Mouse (Mus musculus) inflammation-experienced regulatory T-cells, adult 6 months (primary cell): ENCODE measurements around the gene Cox8b. TPM values are rescaled to one million over a fixed set of nuclear protein-coding genes. Genes with fewer than 3 reads are reported as not detected.
"Not testable (repeated sequence)": the region's sequence is repeated elsewhere in the genome, so short reads cannot be mapped to it uniquely, and the experiment has no call there.

Experiments
- ATAC-seq: one replicate; pipeline ENCODE4 v1.8.0; 2017
- polyA plus RNA-seq, 3 experiments: library from polyadenylated mRNA; unstranded; fragments of 100-300 nt; shearing (Covaris generic); gene quantifications; one replicate each; pipeline ENCODE4 v1.2.1; 2017

The Cox8b gene
- polyA plus RNA-seq, 3 experiments from 2014 or later, result not detected

GRCm38 (mm10) chr7:140912846-140913482 lies 12.7 kb upstream of the Cox8b start:
- no peak for ATAC-seq

DNA sequence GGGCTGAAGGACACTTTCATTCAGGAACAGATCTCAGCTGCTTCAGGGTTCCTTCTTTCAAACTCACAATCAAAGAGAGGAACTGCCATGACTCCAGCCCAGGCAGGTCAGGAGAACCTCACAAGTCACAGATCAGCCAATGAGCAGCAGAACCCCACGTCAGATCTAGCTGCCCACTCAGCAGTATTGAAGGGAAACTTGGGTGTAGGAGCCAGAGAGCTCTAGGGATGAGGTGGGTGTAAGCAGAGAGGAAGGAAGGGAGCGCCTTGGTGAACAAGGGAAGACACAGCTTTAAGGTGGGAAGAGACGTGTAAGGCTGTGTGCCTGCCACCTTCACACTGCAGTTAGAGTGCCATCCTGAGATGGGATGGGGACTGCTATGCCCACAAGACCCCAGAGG lies 12.0 kb upstream of the Cox8b start:
- no peak for ATAC-seq

DNA sequence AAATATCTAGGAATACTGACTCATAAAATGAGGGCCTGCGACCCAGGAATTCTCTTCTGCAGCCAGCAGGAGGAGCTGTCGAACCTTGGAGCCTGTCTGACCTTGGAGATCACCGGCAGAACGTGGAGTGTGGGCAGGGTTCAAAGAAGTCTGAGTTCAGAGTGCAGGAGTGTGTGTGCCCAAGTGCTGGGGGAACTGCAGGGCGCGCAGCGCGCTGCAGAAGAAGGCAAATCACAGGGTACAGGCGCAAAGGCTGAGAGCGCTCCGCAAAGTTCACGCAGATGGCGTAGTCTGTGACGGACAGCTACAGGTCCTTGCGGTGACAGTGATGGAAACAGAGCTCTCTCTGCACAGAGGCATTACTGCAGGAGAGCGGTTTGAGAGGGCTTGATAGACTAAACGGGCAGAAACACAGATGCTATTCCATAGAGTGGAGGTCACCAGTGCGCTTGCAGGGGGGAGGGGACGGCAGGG lies 8.4 kb upstream of the Cox8b start:
- ATAC-seq, result peak; percentile 86

DNA sequence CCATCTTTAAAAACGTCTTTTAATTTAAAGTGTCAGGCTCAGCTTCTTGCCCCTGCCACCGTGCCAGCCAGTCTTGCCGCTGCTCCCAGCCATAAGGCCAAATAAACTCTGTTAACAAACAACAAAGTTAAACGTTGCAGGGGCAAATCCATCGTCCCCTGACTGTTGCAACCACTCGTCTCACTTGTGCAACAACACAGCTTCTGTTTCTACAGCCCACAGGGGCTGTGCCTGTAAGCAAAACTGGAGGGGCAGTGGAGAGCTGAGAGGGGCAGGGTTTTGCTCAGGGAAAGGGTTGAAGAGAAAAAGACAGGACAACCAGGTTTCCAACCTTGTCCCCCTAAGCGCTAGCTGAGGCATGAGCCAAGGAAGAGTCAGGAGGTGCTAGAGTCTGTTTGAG lies 7.9 kb upstream of the Cox8b start:
- ATAC-seq, result no peak

GRCm38 (mm10) chr7:140907697-140908096 lies 7.5 kb upstream of the Cox8b start:
- no peak for ATAC-seq

- no peak for ATAC-seq
These were observed 6.9 kb upstream of the Cox8b start for GRCm38 (mm10) chr7:140907131-140907530.

DNA sequence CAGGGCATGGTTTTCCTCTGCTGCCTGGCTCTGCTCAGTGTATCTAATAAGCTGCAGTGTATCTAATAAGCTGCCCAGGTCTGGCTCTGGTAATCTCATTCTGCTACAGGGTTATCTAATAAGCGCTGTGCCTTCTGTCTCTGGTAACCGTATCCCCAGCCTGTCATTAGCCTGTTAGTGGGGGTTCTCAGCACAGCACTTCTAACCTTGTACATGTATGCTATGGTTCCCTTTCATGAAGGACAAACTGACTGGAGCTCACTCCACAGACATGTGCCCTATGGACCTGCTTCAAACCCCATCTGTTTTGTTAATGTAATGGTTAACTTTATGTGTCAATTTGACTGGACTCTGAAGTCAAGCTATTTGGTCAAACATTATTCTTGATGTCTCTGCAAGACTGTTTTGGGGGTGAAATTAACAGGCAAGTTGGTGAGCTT lies 5.4 kb upstream of the Cox8b start:
- ATAC-seq, result no peak

- no peak for ATAC-seq
These were observed 3.0 kb upstream of the Cox8b start for GRCm38 (mm10) chr7:140903212-140903611.

- no peak for ATAC-seq
These were observed 2.0 kb upstream of the Cox8b start for GRCm38 (mm10) chr7:140902036-140902875.

DNA sequence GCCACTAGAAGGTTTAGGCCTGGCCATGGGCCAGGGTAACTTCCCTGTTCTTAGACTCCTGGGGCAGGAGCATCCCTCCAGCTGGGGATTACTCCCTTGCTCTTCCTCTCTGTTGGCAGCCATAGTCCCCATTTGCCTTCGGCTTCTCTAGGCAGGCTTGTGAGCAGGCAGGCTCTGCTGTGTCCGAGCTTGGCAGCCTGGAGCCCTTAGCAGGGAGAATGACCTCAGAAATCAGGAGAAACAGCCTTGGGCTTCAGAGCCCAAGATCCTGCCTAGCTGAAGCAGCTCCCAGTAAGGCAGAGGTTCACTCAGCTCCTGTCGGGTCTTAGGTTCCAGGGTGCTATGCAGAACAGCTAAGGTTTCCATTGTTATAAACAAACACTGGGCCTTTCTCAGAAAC lies 1.1 kb downstream of the Cox8b start:
- ATAC-seq, result no peak

DNA sequence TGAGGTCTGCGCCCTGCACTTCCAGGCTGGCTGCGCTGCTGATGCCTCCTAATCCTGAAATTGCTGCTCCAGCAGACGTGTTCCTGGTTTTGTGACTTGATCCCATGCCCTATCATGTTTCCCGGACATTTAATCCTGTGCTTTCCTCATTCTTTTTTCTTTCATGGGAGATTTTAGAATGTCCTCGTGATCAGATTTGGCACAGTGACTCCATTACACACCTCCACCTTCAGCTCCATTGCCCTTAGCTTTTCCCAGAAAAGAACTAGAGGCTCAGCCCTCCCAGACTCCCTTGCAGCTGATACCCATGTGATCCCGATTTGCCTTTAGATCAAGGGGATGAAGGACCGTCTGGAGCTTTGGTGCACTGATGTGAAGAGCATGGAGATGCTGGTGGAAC lies 2.4 kb downstream of the Cox8b start:
- ATAC-seq, result no peak

- ATAC-seq, result no peak
These were observed 5.6 kb downstream of the Cox8b start for GRCm38 (mm10) chr7:140894611-140895010.

DNA sequence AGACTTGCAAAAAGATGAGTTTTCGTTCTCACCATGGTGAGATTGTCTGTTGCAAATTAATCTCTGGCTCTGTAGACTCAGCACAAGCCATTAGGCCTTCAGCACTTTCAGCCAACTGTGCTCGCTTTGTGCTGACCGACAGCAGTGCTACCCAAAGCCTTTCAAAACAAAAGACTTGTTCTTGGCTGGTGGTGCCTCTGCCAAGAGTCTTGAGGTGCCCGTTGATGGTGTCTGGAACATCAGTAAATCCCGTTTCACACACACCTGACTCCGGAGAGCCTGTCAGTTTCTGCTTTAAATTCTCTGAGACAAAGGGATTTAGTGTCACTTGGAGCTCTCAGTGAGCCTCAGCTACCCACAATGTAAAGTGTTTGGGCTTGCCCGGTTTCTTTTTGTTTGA lies 6.2 kb downstream of the Cox8b start:
- no peak for ATAC-seq

DNA sequence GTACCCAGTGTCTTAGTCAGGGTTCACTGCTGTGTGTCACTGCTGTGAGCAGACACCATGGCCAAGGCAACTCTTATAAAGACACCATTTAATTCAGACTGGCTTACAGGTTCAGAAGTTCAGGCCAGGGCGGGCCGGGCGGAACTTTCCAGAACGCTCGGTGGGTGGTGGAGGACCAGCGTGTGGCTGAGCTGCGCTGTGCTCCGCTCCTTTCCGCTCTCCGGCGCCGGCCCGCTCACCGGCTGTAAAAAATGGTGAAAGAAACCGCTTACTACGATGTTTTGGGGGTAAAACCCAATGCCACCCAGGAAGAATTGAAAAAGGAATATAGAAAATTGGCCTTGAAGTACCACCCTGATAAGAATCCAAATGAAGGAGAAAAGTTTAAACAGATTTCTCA lies 9.6 kb downstream of the Cox8b start:
- ATAC-seq, result not testable (repeated sequence)

DNA sequence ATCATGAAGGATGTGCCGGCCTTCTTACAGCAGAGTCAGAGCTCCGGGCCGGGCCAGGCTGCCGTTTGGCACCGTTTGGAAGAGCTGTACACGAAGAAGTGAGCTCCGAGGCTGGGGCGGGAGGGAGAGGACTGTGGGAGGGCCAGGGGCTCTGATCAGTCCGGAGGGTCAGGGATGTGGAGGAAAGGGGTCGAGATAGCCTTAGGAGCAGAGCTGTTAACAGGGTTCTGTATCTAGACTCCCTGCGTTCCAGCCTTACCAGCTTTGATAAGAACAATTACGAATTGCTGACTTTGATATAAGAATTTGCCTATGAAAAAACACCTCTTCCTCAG lies 17.8 kb downstream of the Cox8b start:
- ATAC-seq, result no peak

- peak; percentile 96 for ATAC-seq
These were observed 18.4 kb downstream of the Cox8b start, which contains the start of the genes Psmd13 and Sirt3 for GRCm38 (mm10) chr7:140881696-140882468. Gene Psmd13, plus strand, starts transcription at chr7:140881968. Gene Sirt3, minus strand, starts transcription at chr7:140882309.

DNA sequence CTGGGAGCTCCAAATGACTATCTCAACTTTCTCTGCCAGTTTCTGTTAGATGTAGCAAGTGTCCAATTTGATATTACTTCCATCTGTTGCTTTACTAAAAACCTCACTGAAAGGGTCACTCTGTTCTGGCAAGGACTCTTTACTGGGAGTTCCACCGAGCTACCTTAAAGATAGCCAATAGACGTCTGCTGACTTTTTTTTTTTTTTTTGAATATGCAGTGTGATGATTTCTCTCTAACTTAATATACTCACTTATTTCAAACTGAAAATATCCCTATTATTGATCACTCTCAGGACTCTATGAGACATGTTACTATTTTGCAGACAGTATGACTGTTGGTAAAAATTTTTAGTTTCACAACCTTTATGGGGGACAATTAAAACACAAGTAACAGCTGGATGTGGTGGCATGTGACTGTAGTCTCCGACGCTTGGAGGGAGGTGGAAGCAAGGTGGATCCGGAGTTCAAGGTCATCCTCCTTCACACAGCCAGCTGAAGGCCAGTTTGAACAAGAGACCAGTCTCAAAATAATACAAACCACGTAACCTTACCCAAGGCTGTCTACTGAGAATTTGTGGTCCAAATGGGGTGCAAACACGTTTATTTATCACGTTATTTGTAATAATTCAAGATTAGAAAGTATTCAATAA lies 19.3 kb downstream of the Cox8b start:
- no peak for ATAC-seq

DNA sequence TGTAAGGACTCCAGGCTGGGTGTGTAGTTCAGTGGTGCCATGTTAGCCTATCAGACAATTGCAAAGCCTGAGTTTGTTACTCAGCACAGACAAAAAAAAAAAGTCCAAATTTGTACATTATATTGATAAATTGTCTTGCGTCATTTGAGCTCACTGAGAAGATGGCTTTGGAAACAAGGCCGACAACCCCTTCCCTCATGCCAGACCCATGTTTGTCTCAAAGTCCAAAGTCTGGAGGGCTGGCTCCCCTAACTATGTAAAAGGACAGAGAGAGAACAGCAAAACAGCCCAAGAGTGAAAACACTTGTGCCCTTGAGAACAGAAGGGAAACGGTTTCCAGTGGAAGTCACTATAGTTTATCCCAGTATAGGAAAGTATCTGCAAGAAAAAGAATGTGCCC lies 19.8 kb downstream of the Cox8b start:
- no peak for ATAC-seq

DNA sequence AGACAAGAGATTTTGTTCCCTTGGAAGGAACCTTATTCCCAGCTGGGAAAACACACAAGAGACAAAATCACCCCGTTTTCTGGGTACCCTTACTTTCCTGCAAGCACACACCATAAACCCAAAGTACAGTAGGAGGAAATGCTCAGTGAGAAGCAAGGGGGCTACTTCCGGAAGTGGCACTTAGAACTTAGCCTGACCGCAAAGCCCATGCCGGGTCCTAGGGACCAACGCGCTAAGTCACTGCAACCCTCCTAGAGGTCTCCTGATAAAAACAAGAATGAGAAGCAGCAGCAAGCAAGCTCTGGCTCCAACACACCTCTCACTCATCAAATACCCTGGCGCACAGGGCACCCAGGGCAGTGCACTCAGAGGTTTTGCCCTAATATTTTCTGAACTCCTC lies 20.9 kb downstream of the Cox8b start:
- no peak for ATAC-seq

GRCm38 (mm10) chr7:140877364-140877763 lies 22.9 kb downstream of the Cox8b start:
- no peak for ATAC-seq

DNA sequence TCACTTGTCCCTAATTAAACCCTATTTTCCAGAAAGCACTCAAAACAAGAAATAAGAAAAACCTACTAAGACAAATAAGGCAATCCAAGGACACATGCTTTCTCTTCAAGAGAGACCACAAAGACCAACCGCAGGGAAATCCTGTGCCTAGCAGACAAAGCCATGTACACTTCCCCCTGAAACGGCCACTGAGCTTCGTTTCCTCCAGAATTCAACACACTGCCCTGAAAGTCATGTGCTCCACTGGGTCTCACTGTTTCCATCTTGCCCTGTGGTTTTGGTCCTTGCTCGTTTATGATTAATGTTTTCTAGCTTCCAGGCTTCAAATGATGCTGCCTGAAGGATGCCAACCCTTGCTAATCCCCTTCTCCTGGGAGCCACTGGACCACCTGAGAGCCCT lies 26.0 kb downstream of the Cox8b start:
- ATAC-seq, result no peak

DNA sequence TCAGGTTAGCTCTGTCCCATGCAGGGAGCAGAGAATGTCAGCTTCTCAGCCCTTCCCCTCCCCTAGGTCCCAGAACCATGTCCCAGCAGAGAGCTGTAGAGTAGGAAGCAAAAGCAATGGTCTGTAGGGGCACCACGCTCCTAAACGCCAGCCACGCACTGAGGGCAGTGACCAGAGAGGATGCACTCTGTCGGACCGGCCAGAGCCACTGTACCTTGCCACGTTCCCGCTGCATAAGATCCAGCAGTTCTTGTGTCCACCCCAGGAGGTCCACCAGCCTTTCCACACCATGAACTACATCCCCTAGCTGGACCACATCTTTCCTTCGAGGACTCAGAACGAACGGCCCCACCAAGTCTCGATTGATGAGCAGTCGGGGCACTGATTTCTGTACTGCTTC lies 35.5 kb downstream of the Cox8b start:
- ATAC-seq, result no peak

DNA sequence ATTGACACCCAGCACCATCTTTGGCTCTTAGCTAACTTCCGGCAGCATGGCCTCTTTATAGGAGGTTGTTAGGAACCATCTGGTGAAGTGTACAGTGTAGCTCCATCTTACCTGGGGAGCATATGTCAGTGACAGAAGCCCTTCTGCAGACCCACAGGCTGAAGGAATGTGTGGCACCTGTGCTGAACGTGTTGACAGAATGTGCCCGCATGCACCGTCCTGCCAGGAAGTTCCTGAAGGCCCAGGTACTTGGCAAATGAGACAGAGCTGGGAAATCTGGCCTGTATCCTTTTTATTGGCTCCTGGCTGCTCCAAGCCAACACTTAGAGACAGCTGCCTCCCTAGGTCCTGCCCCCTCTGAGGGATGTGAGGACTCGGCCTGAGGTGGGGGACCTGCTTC lies 39.5 kb downstream of the Cox8b start:
- no peak for ATAC-seq
